In genomic region chr16:11021403-11022112, GRCm38 (mm10) we compare ENCODE assay signal across 10 mouse cellular contexts. TPM values are rescaled to one million over a fixed set of nuclear protein-coding genes. Genes with fewer than 3 reads are reported as not detected.
DNase-seq lines count a peak whose midpoint lies in the region; ATAC-seq and TF ChIP-seq lines count a peak whose summit lies in the region.
"Had no signal": no experiment of that assay in that cellular context is flagged by ENCODE, and none has a peak within 500 bp of the region (broad histone marks: within the 10 kb centered on the region; RNA-seq: fewer than 3 reads in every experiment).

No protein-coding gene starts in this region.

- peak overlapping the region; percentile 1; the same call in 1 of the 2 replicates for H3K27ac ChIP-seq in forebrain, embryonic 12.5 days
- no peak overlapping the region for H3K27ac ChIP-seq in forebrain, postnatal 0 days (ENCODE audit: low read depth, low read length)
- peak overlapping the region; percentile 53 for H3K27ac ChIP-seq in neural tube, embryonic 13.5 days (replicated peaks)
- H3K27ac ChIP-seq in hindbrain, embryonic 10.5 days = 0 out of 2 replicates have a peak overlapping the region, but pooled peaks have one; percentile 12

- no peaks in the 10 kb centered on the region for H3K27me3 ChIP-seq in forebrain, embryonic 12.5 days
- H3K27me3 ChIP-seq in forebrain, postnatal 0 days (ENCODE audit: insufficient read depth, low read length) = no peaks in the 10 kb centered on the region
- H3K27me3 ChIP-seq in neural tube, embryonic 13.5 days = no peaks in the 10 kb centered on the region
- H3K27me3 ChIP-seq in hindbrain, embryonic 10.5 days (ENCODE audit: insufficient read depth, poor library complexity, severe bottlenecking) = no peaks in the 10 kb centered on the region; the same call in 1 of the 2 replicates

- H3K4me2 ChIP-seq in forebrain, embryonic 12.5 days = no peak overlapping the region
- no peak overlapping the region for H3K4me2 ChIP-seq in forebrain, postnatal 0 days (ENCODE audit: low read depth)
- no peak overlapping the region for H3K4me2 ChIP-seq in neural tube, embryonic 13.5 days

- H3K4me1 ChIP-seq in forebrain, embryonic 12.5 days = peaks cover 4% of the 10 kb centered on the region
- H3K4me1 ChIP-seq in forebrain, postnatal 0 days (ENCODE audit: insufficient read depth) = no peaks in the 10 kb centered on the region
- peaks cover 13% of the 10 kb centered on the region for H3K4me1 ChIP-seq in neural tube, embryonic 13.5 days (replicated peaks)
- peaks cover 21% of the 10 kb centered on the region for H3K4me1 ChIP-seq in hindbrain, embryonic 10.5 days (replicated peaks)

- H3K9ac ChIP-seq in forebrain, embryonic 12.5 days = no peak overlapping the region
- H3K9ac ChIP-seq in forebrain, postnatal 0 days = no peak overlapping the region
- no peak overlapping the region for H3K9ac ChIP-seq in neural tube, embryonic 13.5 days
- H3K9ac ChIP-seq: liver, postnatal 0 days had no signal

- no peaks in the 10 kb centered on the region for H3K36me3 ChIP-seq in forebrain, embryonic 12.5 days (replicated peaks)
- no peaks in the 10 kb centered on the region for H3K36me3 ChIP-seq in forebrain, postnatal 0 days (ENCODE audit: insufficient read depth)
- no peaks in the 10 kb centered on the region for H3K36me3 ChIP-seq in neural tube, embryonic 13.5 days
- H3K36me3 ChIP-seq in hindbrain, embryonic 10.5 days = no peaks in the 10 kb centered on the region

- ATAC-seq in forebrain, embryonic 12.5 days (ENCODE audit: low FRiP score) = peak; percentile 68; the same call in 1 of the 2 replicates
- no peak for ATAC-seq in forebrain, postnatal 0 days
- peak; percentile 75 for ATAC-seq in neural tube, embryonic 13.5 days (ENCODE audit: low read depth)
- ATAC-seq in monocyte, adult 5-6 weeks (replicated peaks; ENCODE audit: insufficient number of reproducible peaks, low FRiP score, low TSS enrichment, poor library complexity, severe bottlenecking) = peak; percentile 18; the same call in 1 of the 2 replicates

- WGBS in forebrain, embryonic 12.5 days = 66% methylated on average over 3 of the region's 3 CpGs
- 39% methylated on average over 3 of the region's 3 CpGs for WGBS in forebrain, postnatal 0 days
- WGBS in neural tube, embryonic 13.5 days = 48% methylated on average over 3 of the region's 3 CpGs
- WGBS in hindbrain, embryonic 10.5 days = 66% methylated on average over 3 of the region's 3 CpGs

- no peak for TF ChIP-seq CTCF in forebrain, postnatal 0 days (IDR thresholded peaks at IDR 0.05; ENCODE audit: low read depth)

- no peak overlapping the region for H3K4me3 ChIP-seq in forebrain, embryonic 12.5 days (replicated peaks)
- H3K4me3 ChIP-seq in forebrain, postnatal 0 days (ENCODE audit: low read depth, low read length) = no peak overlapping the region
- H3K4me3 ChIP-seq in neural tube, embryonic 13.5 days = no peak overlapping the region
- H3K4me3 ChIP-seq in hindbrain, embryonic 10.5 days = no peak overlapping the region

- DNase-seq in forebrain, postnatal 0 days = no peak
- DNase-seq in neural tube, embryonic 10.5 days (ENCODE audit: extremely low spot score, low spot score) = no peak
- no peak for DNase-seq in hindbrain, embryonic 10.5 days (ENCODE audit: low spot score)
- DNase-seq in urinary bladder, postnatal 36 days (ENCODE audit: low spot score in 2 of 2) = no peak
- no peak for DNase-seq in adrenal gland, postnatal 25 days
- DNase-seq: cerebellum, adult 18-20 months; liver, postnatal 0 days had no signal

- H3K9me3 ChIP-seq in forebrain, embryonic 12.5 days = no peaks in the 10 kb centered on the region
- H3K9me3 ChIP-seq in forebrain, postnatal 0 days (ENCODE audit: low read length) = no peaks in the 10 kb centered on the region
- H3K9me3 ChIP-seq in neural tube, embryonic 13.5 days = no peaks in the 10 kb centered on the region
- H3K9me3 ChIP-seq in hindbrain, embryonic 10.5 days = no peaks in the 10 kb centered on the region

RNA-seq across cellular contexts. Expression of gene Snn, which starts 39.2 kb away (rescaled TPM):
- 102 and 104 TPM in 2 replicates for polyA plus RNA-seq in forebrain, embryonic 12.5 days (2016; fragmentation: Nextera tagmentation; extraction: Ambion mirVana)
- 324 and 367 TPM in 2 replicates for total RNA-seq in forebrain, postnatal 0 days (2014; rRNA removed)
- 179 and 198 TPM in 2 replicates for polyA plus RNA-seq in forebrain, postnatal 0 days (2015; fragmentation: Nextera tagmentation; extraction: Ambion mirVana)
- 123 and 124 TPM in 2 replicates for polyA plus RNA-seq in neural tube, embryonic 13.5 days (2015; fragmentation: Nextera tagmentation; extraction: Ambion mirVana)
- 84.0 and 94.7 TPM in 2 replicates for polyA plus RNA-seq in hindbrain, embryonic 10.5 days (2016; fragmentation: Nextera tagmentation; extraction: Ambion mirVana)
- total RNA-seq in monocyte, adult 5-6 weeks (2017) = 20.7 to 30.3 TPM (median 27.4 TPM) in 3 replicates
- total RNA-seq in adrenal gland, postnatal 25 days (2021) = 12.5 and 16.7 TPM in 2 replicates

RNA-seq across cellular contexts. Expression of gene Litaf, which starts 44.4 kb away (rescaled TPM):
- polyA plus RNA-seq in forebrain, embryonic 12.5 days (2016; fragmentation: Nextera tagmentation; extraction: Ambion mirVana) = 50.7 and 53.6 TPM in 2 replicates
- 11.4 and 16.9 TPM in 2 replicates for total RNA-seq in forebrain, postnatal 0 days (2014; rRNA removed)
- polyA plus RNA-seq in forebrain, postnatal 0 days (2015; fragmentation: Nextera tagmentation; extraction: Ambion mirVana) = 20.7 and 24.0 TPM in 2 replicates
- 41.2 and 41.5 TPM in 2 replicates for polyA plus RNA-seq in neural tube, embryonic 13.5 days (2015; fragmentation: Nextera tagmentation; extraction: Ambion mirVana)
- 88.8 and 127 TPM in 2 replicates for polyA plus RNA-seq in hindbrain, embryonic 10.5 days (2016; fragmentation: Nextera tagmentation; extraction: Ambion mirVana)
- total RNA-seq in monocyte, adult 5-6 weeks (2017) = 68.7 to 164 TPM (median 135 TPM) in 3 replicates
- total RNA-seq in adrenal gland, postnatal 25 days (2021) = 38.6 and 46.5 TPM in 2 replicates
